Mouse (Mus musculus) midbrain, postnatal 0 days (tissue): ENCODE measurements around the gene Flnb. TPM values are rescaled to one million over a fixed set of nuclear protein-coding genes. Genes with fewer than 3 reads are reported as not detected.

Experiments
- ATAC-seq: fragments of 200-750 bp; cut with Nextera tagmentation; 2 replicates; pipeline ENCODE4 v1.8.0; 2017; ENCODE audit warnings: moderate number of reproducible peaks, mild to moderate bottlenecking, moderate TSS enrichment, moderate library complexity; ENCODE audit not compliant: low FRiP score
- DNase-seq: peaks from one replicate; pipeline ENCODE4 v3.0.0-alpha.2; 2015; ENCODE audit warnings: low spot score
- H3K27ac ChIP-seq: fragments of 300-500 bp; sonication (generic); 2 replicates; pipeline ENCODE4 v1.5.1; 2014; ENCODE audit warnings: low read depth, mild to moderate bottlenecking, low read length, mixed read lengths
- H3K27me3 ChIP-seq: fragments of 300-500 bp; sonication (generic); 2 replicates; pipeline ENCODE4 v1.6.1; 2014; ENCODE audit warnings: low read length, control low read depth, mixed read lengths; ENCODE audit not compliant: insufficient read depth
- H3K36me3 ChIP-seq: fragments of 300-500 bp; sonication (generic); 2 replicates; pipeline ENCODE4 v1.6.1; 2014; ENCODE audit warnings: low read length, control low read depth, mixed read lengths; ENCODE audit not compliant: insufficient read depth
- H3K4me1 ChIP-seq: fragments of 300-500 bp; sonication (generic); 2 replicates; pipeline ENCODE4 v1.6.1; 2014; ENCODE audit warnings: mild to moderate bottlenecking, control low read depth, antibody characterized with exemption, low read length, mixed read lengths; ENCODE audit not compliant: insufficient read depth
- H3K4me2 ChIP-seq: fragments of 300-500 bp; sonication (generic); 2 replicates; pipeline ENCODE4 v1.6.1; 2014; ENCODE audit warnings: low read depth, mild to moderate bottlenecking, low read length, mixed read lengths; ENCODE audit not compliant: poor library complexity, severe bottlenecking
- H3K4me3 ChIP-seq: fragments of 300-500 bp; sonication (generic); 2 replicates; pipeline ENCODE4 v1.5.1; 2014; ENCODE audit warnings: low read depth, mild to moderate bottlenecking, low read length, moderate library complexity
- H3K9ac ChIP-seq: fragments of 300-500 bp; sonication (generic); replicated peaks from 2 replicates; pipeline ENCODE4 v1.6.1; 2014; ENCODE audit warnings: mild to moderate bottlenecking, low read length, moderate library complexity, mixed read lengths; ENCODE audit not compliant: poor library complexity, severe bottlenecking
- H3K9me3 ChIP-seq: fragments of 300-500 bp; sonication (generic); 2 replicates; pipeline ENCODE4 v1.6.1; 2016; ENCODE audit warnings: low read length, control low read depth
- CTCF ChIP-seq: IDR thresholded peaks from 2 replicates; pipeline ENCODE4 v1.5.1; 2016; ENCODE audit warnings: antibody characterized with exemption, mild to moderate bottlenecking
- WGBS: fragments of 180-500 bp; shearing (Covaris S2); extraction: QIAGEN DNeasy Blood & Tissue Kit; methylation state at CpG from one replicate; pipeline ENCODE4 v1.1.7; 2014; 5-methylcytosine and 5-hydroxymethylcytosine counted together
- polyA plus RNA-seq: library from polyadenylated mRNA; unstranded; fragments of >200 nt; fragmentation: Nextera tagmentation; extraction: Ambion mirVana; gene quantifications from 2 replicates; pipeline ENCODE4 v1.2.1, GENCODE M21; 2015
- total RNA-seq: library from RNA; depleted of rRNA; stranded (reverse); fragments of >200 nt; gene quantifications from 2 replicates; pipeline ENCODE4 v1.2.3, GENCODE M21; 2014

The Flnb gene
- total and polyA plus RNA-seq, 2 experiments from 2014 or later = 3.5 to 23.7 TPM

DNA sequence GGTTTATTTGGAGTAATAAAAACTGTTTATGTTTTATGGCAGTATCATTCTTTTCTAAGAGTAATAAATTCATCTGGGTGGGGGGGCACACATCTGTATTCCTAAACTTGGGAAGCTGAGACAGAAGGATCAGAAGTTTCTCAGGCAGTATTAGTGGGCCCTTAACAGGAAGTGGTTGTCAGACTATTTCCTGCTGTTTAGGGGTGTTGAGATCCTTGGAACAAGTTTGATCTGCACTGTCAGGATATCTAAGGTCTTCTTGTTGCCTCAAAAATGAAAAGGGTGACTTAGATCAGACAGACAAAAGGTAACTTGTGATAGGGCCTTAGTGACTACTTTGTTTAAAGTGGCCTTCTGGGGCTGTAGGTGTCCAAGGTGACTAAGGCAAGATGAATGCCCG lies 160.4 kb downstream of the Flnb start:
- TF ChIP-seq CTCF = no peak
- H3K4me2 ChIP-seq = no peak overlapping the region
- no peaks in the 10 kb centered on the region for H3K4me1 ChIP-seq
- H3K9ac ChIP-seq = no peak overlapping the region
- H3K27me3 ChIP-seq = no peaks in the 10 kb centered on the region
- ATAC-seq = no peak
- 96% methylated on average over 1 of the region's 1 CpGs for WGBS
- H3K4me3 ChIP-seq = no peak overlapping the region
- no peak overlapping the region for H3K27ac ChIP-seq
- H3K36me3 ChIP-seq = no peaks in the 10 kb centered on the region
- no peak for DNase-seq
- no peaks in the 10 kb centered on the region for H3K9me3 ChIP-seq

DNA sequence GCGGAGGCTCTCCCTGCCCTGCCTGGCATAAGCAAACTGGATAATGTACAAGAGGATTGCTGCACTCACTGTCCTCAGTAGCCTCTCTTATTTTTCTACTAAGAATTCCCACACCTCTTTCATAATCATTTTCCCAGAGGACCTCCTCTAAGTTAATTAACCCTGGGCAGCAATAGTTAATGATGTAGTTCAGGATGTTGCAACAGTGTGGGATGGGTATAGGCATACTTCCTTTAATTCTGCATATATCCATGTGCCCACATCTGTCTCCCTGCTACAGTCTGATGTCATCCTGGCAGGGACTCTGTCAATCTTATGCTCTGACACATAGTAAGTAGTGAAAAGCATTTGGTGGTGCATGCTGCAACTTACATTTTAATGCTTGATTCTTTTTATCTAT lies 163.5 kb downstream of the Flnb start:
- Histone ChIP-seq H3K27me3 (no peaks in the 10 kb centered on the region), H3K4me3 (no peak overlapping the region), H3K9ac (no peak overlapping the region), H3K9me3 (no peaks in the 10 kb centered on the region), H3K4me1 (no peaks in the 10 kb centered on the region), H3K4me2 (no peak overlapping the region), H3K27ac (no peak overlapping the region), H3K36me3 (no peaks in the 10 kb centered on the region)
- DNase-seq (no peak), ATAC-seq (no peak)
- WGBS = 92% methylated on average over 1 of the region's 1 CpGs
- no peak for TF ChIP-seq CTCF

DNA sequence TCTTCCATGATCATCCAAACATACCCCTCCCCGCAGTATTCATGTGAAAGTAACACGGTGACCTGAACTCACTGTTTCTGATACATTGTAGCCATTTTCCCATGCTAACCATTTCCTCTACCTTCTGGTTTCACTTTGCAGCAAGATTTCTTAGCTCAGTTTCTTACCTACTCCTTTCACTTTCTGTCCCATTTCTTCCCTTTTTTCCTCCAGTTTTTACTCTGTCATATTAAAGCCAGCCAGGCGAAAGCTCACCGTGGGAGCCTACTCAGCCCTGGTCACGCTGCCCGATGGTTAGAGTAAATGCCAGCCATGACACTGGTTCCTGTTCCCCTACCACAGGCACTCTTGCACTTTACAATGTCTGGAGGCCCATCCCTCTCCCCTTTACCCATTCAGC lies 169.2 kb downstream of the Flnb start:
- H3K36me3 ChIP-seq = no peaks in the 10 kb centered on the region
- DNase-seq (no peak), ATAC-seq (no peak)
- H3K4me1 ChIP-seq = no peaks in the 10 kb centered on the region
- no peak overlapping the region for H3K9ac ChIP-seq
- H3K9me3 ChIP-seq = no peaks in the 10 kb centered on the region
- H3K27me3 ChIP-seq = no peaks in the 10 kb centered on the region
- WGBS = 97% methylated on average over 6 of the region's 6 CpGs
- no peak overlapping the region for H3K27ac ChIP-seq
- TF ChIP-seq CTCF = no peak
- no peak overlapping the region for H3K4me2 ChIP-seq
- H3K4me3 ChIP-seq = no peak overlapping the region

DNA sequence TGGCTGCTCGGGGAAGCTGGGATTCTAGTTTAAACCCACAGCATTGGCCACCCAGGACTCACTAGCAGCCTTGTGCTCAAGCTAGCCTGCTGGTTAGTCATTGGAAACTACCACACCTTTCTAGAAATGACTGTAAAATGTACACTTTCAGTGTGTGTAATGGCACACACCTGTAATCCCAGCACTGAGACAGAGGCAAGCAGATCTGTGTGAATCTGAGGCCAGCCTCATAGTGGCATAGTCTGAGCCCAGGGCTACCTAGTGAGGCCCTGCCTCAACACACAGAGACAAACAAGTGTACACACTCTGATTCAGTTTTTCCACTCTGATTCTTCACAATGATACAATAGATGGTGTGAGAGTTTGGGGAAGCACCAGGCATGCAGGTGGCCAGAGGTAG lies 171.6 kb downstream of the Flnb start:
- no peaks in the 10 kb centered on the region for H3K9me3 ChIP-seq
- no peak for TF ChIP-seq CTCF
- 38% methylated on average over 1 of the region's 1 CpGs for WGBS
- no peaks in the 10 kb centered on the region for H3K27me3 ChIP-seq
- no peak overlapping the region for H3K27ac ChIP-seq
- H3K9ac ChIP-seq = no peak overlapping the region
- H3K4me2 ChIP-seq = no peak overlapping the region
- DNase-seq (no peak), ATAC-seq (no peak)
- H3K4me3 ChIP-seq = no peak overlapping the region
- no peaks in the 10 kb centered on the region for H3K4me1 ChIP-seq
- H3K36me3 ChIP-seq = no peaks in the 10 kb centered on the region

DNA sequence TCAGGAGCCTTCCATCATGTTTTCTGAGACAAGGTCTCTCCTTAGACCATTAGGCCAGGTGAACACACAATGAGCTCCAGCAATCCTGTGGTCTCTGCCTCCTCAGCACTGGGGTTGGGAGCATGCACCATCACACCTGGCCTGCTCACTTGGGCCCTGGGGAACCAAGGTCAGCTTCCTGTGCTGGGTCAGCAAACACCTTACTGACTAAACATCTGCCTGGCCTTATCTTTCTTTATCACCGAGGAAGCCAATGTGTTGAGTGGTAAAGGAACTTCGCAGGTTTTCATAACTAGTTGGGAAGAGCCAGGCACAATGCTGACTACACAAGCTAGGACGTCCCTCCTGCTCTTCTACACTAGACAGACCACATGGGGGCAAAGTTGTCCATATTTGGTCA lies 172.2 kb downstream of the Flnb start:
- Histone ChIP-seq H3K4me2 (no peak overlapping the region), H3K9me3 (no peaks in the 10 kb centered on the region), H3K4me3 (no peak overlapping the region), H3K36me3 (no peaks in the 10 kb centered on the region), H3K27ac (no peak overlapping the region), H3K4me1 (no peaks in the 10 kb centered on the region), H3K9ac (no peak overlapping the region), H3K27me3 (no peaks in the 10 kb centered on the region)
- no peak for TF ChIP-seq CTCF
- ATAC-seq = no peak
- no peak for DNase-seq
- 83% methylated on average over 3 of the region's 3 CpGs for WGBS

DNA sequence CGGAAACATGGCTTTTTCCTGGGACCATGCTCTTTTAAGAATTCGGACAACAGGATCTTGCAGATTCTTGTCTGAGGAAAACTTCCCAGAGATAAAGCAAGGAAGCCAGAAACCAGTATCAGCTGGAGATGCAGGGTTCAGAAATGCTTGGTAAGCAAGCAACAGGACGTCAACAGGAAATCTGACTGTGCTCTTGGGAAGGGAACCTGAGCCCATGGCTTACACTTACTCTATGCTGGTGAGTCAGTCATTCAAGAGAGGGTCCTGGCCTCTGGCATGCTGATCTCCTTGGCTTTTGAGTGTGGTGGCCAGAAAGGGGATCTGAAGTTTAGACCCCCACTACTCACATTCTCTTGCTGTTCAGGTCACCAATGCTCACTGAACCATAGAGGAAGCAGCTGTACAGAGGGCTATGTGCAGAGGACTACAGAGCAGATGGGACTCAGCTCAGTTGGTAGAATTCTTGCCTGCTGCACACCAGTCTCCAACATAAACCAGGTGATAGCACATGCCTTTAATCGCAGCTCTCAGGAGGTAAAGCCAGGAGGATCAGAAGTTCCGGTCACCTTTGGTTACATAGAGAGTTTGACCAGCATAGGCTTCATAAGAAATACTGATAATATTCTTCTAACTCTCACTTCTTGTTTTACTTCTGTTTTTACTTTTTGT lies 173.5 kb downstream of the Flnb start:
- H3K36me3 ChIP-seq = no peaks in the 10 kb centered on the region
- ATAC-seq (no peak), DNase-seq (no peak)
- H3K9me3 ChIP-seq = no peaks in the 10 kb centered on the region
- no peak overlapping the region for H3K4me2 ChIP-seq
- H3K4me3 ChIP-seq = no peak overlapping the region
- no peak overlapping the region for H3K9ac ChIP-seq
- H3K27ac ChIP-seq = no peak overlapping the region
- H3K4me1 ChIP-seq = no peaks in the 10 kb centered on the region
- no peak for TF ChIP-seq CTCF
- no peaks in the 10 kb centered on the region for H3K27me3 ChIP-seq
- 80% methylated on average over 5 of the region's 5 CpGs for WGBS
